Mouse (Mus musculus) cerebellum, adult 2 months (tissue): ENCODE measurements around the gene Wdr24.
A peak's percentile ranks its signal among the peaks of the same experiment; 100 is the strongest.

Experiments
- CTCF ChIP-seq: fragments of 200-500 bp; IDR thresholded peaks from 2 replicates; pipeline ENCODE4 v1.5.1; 2011; ENCODE audit warnings: low read depth, mild to moderate bottlenecking, control low read depth, low read length, moderate library complexity, borderline replicate concordance; ENCODE audit not compliant: insufficient read depth
- POLR2A ChIP-seq: fragments of 200-500 bp; IDR thresholded peaks from 2 replicates; pipeline ENCODE4 v1.6.1; 2011; ENCODE audit warnings: low read length, control low read depth, borderline replicate concordance; ENCODE audit not compliant: insufficient read depth

DNA sequence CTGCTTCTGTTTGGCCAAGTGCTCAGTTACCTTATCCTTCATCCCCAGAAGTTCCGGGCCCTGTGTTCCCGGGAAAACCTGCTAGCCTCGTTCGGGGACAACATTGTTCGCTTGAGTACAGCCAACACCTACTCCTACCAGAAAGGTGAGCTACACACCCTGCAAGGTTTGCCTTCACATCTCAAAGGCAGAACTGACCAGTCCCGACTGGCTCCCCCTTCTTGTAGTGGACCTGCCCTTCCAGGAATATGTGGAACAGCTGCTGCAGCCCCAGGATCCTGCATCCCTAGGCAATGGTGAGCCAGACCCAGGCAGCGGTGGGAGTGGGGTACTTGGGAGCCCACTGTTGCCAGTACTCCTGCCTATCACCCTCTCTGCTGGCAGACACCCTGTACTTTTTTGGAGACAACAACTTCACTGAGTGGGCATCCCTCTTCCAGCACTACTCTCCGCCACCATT, 6.2 kb downstream of the Wdr24 start:
- TF ChIP-seq POLR2A = peak; percentile 22; the same call in 1 of the 2 replicates
- TF ChIP-seq CTCF = no peak
